In the genomic region with DNA sequence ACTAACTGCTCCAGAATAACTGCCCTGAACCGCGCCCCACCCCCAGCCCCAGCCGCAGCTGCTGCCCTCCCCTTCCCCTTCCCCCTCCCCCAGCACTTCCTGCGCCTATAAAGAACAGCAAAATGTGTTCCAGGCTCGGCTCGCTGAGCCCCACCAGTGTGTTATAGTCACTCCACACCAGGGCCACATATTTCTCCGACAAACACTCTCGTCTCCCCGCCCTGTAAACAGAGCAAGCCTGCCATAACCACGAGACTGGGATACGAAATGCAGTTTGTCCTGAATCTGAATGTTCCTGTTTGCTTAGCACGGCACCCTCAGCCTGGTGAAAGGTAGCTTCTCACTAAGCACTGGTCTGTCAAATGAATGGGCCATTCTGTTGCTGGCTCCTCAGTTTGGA, we compare ENCODE assay signal across 8 mouse cellular contexts. TPM values are rescaled to one million over a fixed set of nuclear protein-coding genes. Genes with fewer than 3 reads are reported as not detected.
DNase-seq lines count a peak whose midpoint lies in the region; ATAC-seq and TF ChIP-seq lines count a peak whose summit lies in the region.

No protein-coding gene starts in this region.

- no peaks in the 10 kb centered on the region for H3K27me3 ChIP-seq in MEL (ENCODE audit: control insufficient read depth in 1 of 2, insufficient read depth in 2 of 2, low read length in 2 of 2)
- no peaks in the 10 kb centered on the region for H3K27me3 ChIP-seq in embryonic facial prominence, embryonic 13.5 days
- no peaks in the 10 kb centered on the region for H3K27me3 ChIP-seq in hindbrain, embryonic 10.5 days (ENCODE audit: insufficient read depth, poor library complexity, severe bottlenecking)
- H3K27me3 ChIP-seq in liver, embryonic 13.5 days, result no peaks in the 10 kb centered on the region
- no peaks in the 10 kb centered on the region for H3K27me3 ChIP-seq in neural tube, embryonic 12.5 days (replicated peaks)

- no peaks in the 10 kb centered on the region for H3K79me2 ChIP-seq in MEL (ENCODE audit: control insufficient read depth, insufficient read depth, low read length, poor library complexity)

- ATAC-seq in embryonic facial prominence, embryonic 13.5 days (ENCODE audit: insufficient number of reproducible peaks, insufficient read depth, low FRiP score, low TSS enrichment, low read depth), result no peak
- peak; percentile 35 for ATAC-seq in liver, embryonic 13.5 days (ENCODE audit: low read depth)
- ATAC-seq in neural tube, embryonic 12.5 days (ENCODE audit: low FRiP score, low read depth), result no peak

- H3K4me2 ChIP-seq in embryonic facial prominence, embryonic 13.5 days, result peak overlapping the region; percentile 58
- peak overlapping the region; percentile 62 for H3K4me2 ChIP-seq in liver, embryonic 13.5 days
- peak overlapping the region; percentile 50 for H3K4me2 ChIP-seq in neural tube, embryonic 12.5 days (replicated peaks)

- no peak for TF ChIP-seq CTCF in MEL (IDR thresholded peaks at IDR 0.05 in 2 of 3, conservative IDR thresholded peaks at IDR 0.05 in 1 of 3; ENCODE audit: control insufficient read depth in 1 of 3, insufficient read depth in 1 of 3, low read depth in 2 of 3, low read length in 3 of 3, poor library complexity in 1 of 3, severe bottlenecking in 1 of 3)

- peak overlapping the region; percentile 48 for H3K9ac ChIP-seq in MEL (ENCODE audit: control insufficient read depth, low read depth, low read length, poor library complexity, severe bottlenecking)
- H3K9ac ChIP-seq in embryonic facial prominence, embryonic 13.5 days, result 0 out of 2 replicates have a peak overlapping the region, but pooled peaks have one; percentile 53
- peak overlapping the region; percentile 63 for H3K9ac ChIP-seq in liver, embryonic 13.5 days
- no peak overlapping the region for H3K9ac ChIP-seq in neural tube, embryonic 12.5 days

- 2% methylated on average over 12 of the region's 12 CpGs for WGBS in embryonic facial prominence, embryonic 13.5 days
- 10% methylated on average over 12 of the region's 12 CpGs for WGBS in hindbrain, embryonic 10.5 days
- WGBS in liver, embryonic 13.5 days (ENCODE audit: insufficient replicate concordance), result 2% methylated on average over 12 of the region's 12 CpGs
- WGBS in neural tube, embryonic 12.5 days, result 3% methylated on average over 12 of the region's 12 CpGs

- no peak for TF ChIP-seq RAD21 in MEL (IDR thresholded peaks at IDR 0.05; ENCODE audit: low read depth, low read length)

- H3K27ac ChIP-seq in MEL (ENCODE audit: control insufficient read depth, low read depth, low read length), result peak overlapping the region; percentile 7; the same call in 1 of the 2 replicates
- peak overlapping the region; percentile 84 for H3K27ac ChIP-seq in embryonic facial prominence, embryonic 13.5 days
- peak overlapping the region; percentile 87 for H3K27ac ChIP-seq in hindbrain, embryonic 10.5 days
- peak overlapping the region; percentile 66 for H3K27ac ChIP-seq in liver, embryonic 13.5 days
- H3K27ac ChIP-seq in neural tube, embryonic 12.5 days, result 0 out of 2 replicates have a peak overlapping the region, but pooled peaks have one; percentile 59

- H3K4me3 ChIP-seq in MEL (ENCODE audit: control insufficient read depth in 1 of 2, insufficient read depth in 1 of 2, low read depth in 2 of 2, low read length in 2 of 2), result peak overlapping the region; percentile 44 to 60
- H3K4me3 ChIP-seq in embryonic facial prominence, embryonic 13.5 days, result peak overlapping the region; percentile 27
- H3K4me3 ChIP-seq in hindbrain, embryonic 10.5 days, result peak overlapping the region; percentile 41
- H3K4me3 ChIP-seq in liver, embryonic 13.5 days (replicated peaks), result peak overlapping the region; percentile 43
- H3K4me3 ChIP-seq in neural tube, embryonic 12.5 days, result no peak overlapping the region

- peak; percentile 49 to 53 for DNase-seq in layer of hippocampus, postnatal 14 days (ENCODE audit: low spot score in 2 of 2)
- DNase-seq in layer of hippocampus, postnatal 10 days (ENCODE audit: low spot score in 2 of 2), result no peak
- DNase-seq in MEL (ENCODE audit: low read depth, low spot score), result peak; percentile 24
- DNase-seq in hindbrain, embryonic 10.5 days (ENCODE audit: low spot score), result peak; percentile 57
- no peak for DNase-seq in liver, embryonic 13.5 days
- no peak for DNase-seq in c-Kit-positive CD71-positive TER-119-positive erythroid progenitor cells, embryonic 14.5 days (ENCODE audit: low spot score)

- no peaks in the 10 kb centered on the region; a peak in 1 of 4 replicates for H3K4me1 ChIP-seq in MEL (ENCODE audit: control insufficient read depth in 1 of 2, insufficient read depth in 2 of 2, low read length in 2 of 2)
- H3K4me1 ChIP-seq in embryonic facial prominence, embryonic 13.5 days, result peaks cover 17% of the 10 kb centered on the region
- peaks cover 42% of the 10 kb centered on the region for H3K4me1 ChIP-seq in hindbrain, embryonic 10.5 days (replicated peaks)
- peaks cover 37% of the 10 kb centered on the region for H3K4me1 ChIP-seq in liver, embryonic 13.5 days (replicated peaks)
- peaks cover 24% of the 10 kb centered on the region for H3K4me1 ChIP-seq in neural tube, embryonic 12.5 days

- TF ChIP-seq EP300 in MEL (IDR thresholded peaks at IDR 0.05; ENCODE audit: low read depth in 1 of 2, low read length in 2 of 2), result no peak

- no peak for TF ChIP-seq POLR2A in MEL (IDR thresholded peaks at IDR 0.05; ENCODE audit: control insufficient read depth in 1 of 2, insufficient read depth in 1 of 2, low read depth in 1 of 2, low read length in 2 of 2, poor library complexity in 1 of 2)

- H3K36me3 ChIP-seq in MEL (ENCODE audit: control insufficient read depth in 1 of 2, insufficient read depth in 2 of 2, low read length in 2 of 2), result no peaks in the 10 kb centered on the region; a peak in 1 of 4 replicates
- no peaks in the 10 kb centered on the region for H3K36me3 ChIP-seq in embryonic facial prominence, embryonic 13.5 days
- peaks cover 3% of the 10 kb centered on the region; the same call in 1 of the 2 replicates for H3K36me3 ChIP-seq in hindbrain, embryonic 10.5 days
- H3K36me3 ChIP-seq in liver, embryonic 13.5 days, result no peaks in the 10 kb centered on the region
- no peaks in the 10 kb centered on the region for H3K36me3 ChIP-seq in neural tube, embryonic 12.5 days

- no peaks in the 10 kb centered on the region for H3K9me3 ChIP-seq in MEL (replicated peaks; ENCODE audit: insufficient read depth, low read length)
- no peaks in the 10 kb centered on the region for H3K9me3 ChIP-seq in embryonic facial prominence, embryonic 13.5 days
- no peaks in the 10 kb centered on the region for H3K9me3 ChIP-seq in hindbrain, embryonic 10.5 days
- H3K9me3 ChIP-seq in liver, embryonic 13.5 days (replicated peaks), result no peaks in the 10 kb centered on the region
- H3K9me3 ChIP-seq in neural tube, embryonic 12.5 days, result no peaks in the 10 kb centered on the region

RNA-seq across cellular contexts. Expression of gene Gm42372, which starts 2.5 kb away (rescaled TPM):
- 10 to 100 TPM; 46.2 to 49.3 TPM for total RNA-seq in layer of hippocampus, postnatal 14 days (2021)
- 10 to 100 TPM; 42.9 to 44.8 TPM for total RNA-seq in layer of hippocampus, postnatal 10 days (2021)
- total RNA-seq in MEL (2012; rRNA removed), result not detected in 2 replicates
- polyA plus RNA-seq in MEL (2012; ENCODE audit: insufficient read depth in 1 of 2, insufficient read length in 2 of 2, low read depth in 1 of 2, low replicate concordance in 2 of 2, missing spikeins in 1 of 2), result under 1 TPM in 1 of 2 experiments, not detected in 1; 0.42 TPM
- 0.18 and 0.25 TPM in 2 replicates for polyA plus RNA-seq in embryonic facial prominence, embryonic 13.5 days (2015; fragmentation: Nextera tagmentation; extraction: Ambion mirVana)
- 0.91 and 0.93 TPM in 2 replicates for polyA plus RNA-seq in hindbrain, embryonic 10.5 days (2016; fragmentation: Nextera tagmentation; extraction: Ambion mirVana)
- 0.07 and 0.09 TPM in 2 replicates for polyA plus RNA-seq in liver, embryonic 13.5 days (2015; fragmentation: Nextera tagmentation; extraction: Ambion mirVana)
- polyA plus RNA-seq in neural tube, embryonic 12.5 days (2016; fragmentation: Nextera tagmentation; extraction: Ambion mirVana), result 1.5 and 2.0 TPM in 2 replicates

RNA-seq across cellular contexts. Expression of gene Ccdc8, which starts 12.2 kb away (rescaled TPM):
- total RNA-seq in layer of hippocampus, postnatal 14 days (2021), result 1 to 10 TPM; 3.0 to 3.1 TPM
- 1 to 10 TPM; 3.7 to 4.4 TPM for total RNA-seq in layer of hippocampus, postnatal 10 days (2021)
- not detected in 2 replicates for total RNA-seq in MEL (2012; rRNA removed)
- polyA plus RNA-seq in MEL (2012; ENCODE audit: insufficient read depth in 1 of 2, insufficient read length in 2 of 2, low read depth in 1 of 2, low replicate concordance in 2 of 2, missing spikeins in 1 of 2), result under 1 TPM in 1 of 2 experiments, not detected in 1; 0.11 TPM
- polyA plus RNA-seq in embryonic facial prominence, embryonic 13.5 days (2015; fragmentation: Nextera tagmentation; extraction: Ambion mirVana), result 20.7 and 22.1 TPM in 2 replicates
- polyA plus RNA-seq in hindbrain, embryonic 10.5 days (2016; fragmentation: Nextera tagmentation; extraction: Ambion mirVana), result 7.3 and 13.5 TPM in 2 replicates
- 2.8 and 3.6 TPM in 2 replicates for polyA plus RNA-seq in liver, embryonic 13.5 days (2015; fragmentation: Nextera tagmentation; extraction: Ambion mirVana)
- polyA plus RNA-seq in neural tube, embryonic 12.5 days (2016; fragmentation: Nextera tagmentation; extraction: Ambion mirVana), result 7.9 and 15.3 TPM in 2 replicates

RNA-seq across cellular contexts. Expression of gene Pnmal1, which starts 20.9 kb away (rescaled TPM):
- 10 to 100 TPM; 72.5 to 74.5 TPM for total RNA-seq in layer of hippocampus, postnatal 14 days (2021)
- 10 to 100 TPM; 59.8 to 62.2 TPM for total RNA-seq in layer of hippocampus, postnatal 10 days (2021)
- 0.19 and 0.23 TPM in 2 replicates for total RNA-seq in MEL (2012; rRNA removed)
- under 1 TPM in 1 of 2 experiments, not detected in 1; 0.53 TPM for polyA plus RNA-seq in MEL (2012; ENCODE audit: insufficient read depth in 1 of 2, insufficient read length in 2 of 2, low read depth in 1 of 2, low replicate concordance in 2 of 2, missing spikeins in 1 of 2)
- 1.2 and 1.7 TPM in 2 replicates for polyA plus RNA-seq in embryonic facial prominence, embryonic 13.5 days (2015; fragmentation: Nextera tagmentation; extraction: Ambion mirVana)
- 5.8 and 12.7 TPM in 2 replicates for polyA plus RNA-seq in hindbrain, embryonic 10.5 days (2016; fragmentation: Nextera tagmentation; extraction: Ambion mirVana)
- 0.07 and 0.10 TPM in 2 replicates for polyA plus RNA-seq in liver, embryonic 13.5 days (2015; fragmentation: Nextera tagmentation; extraction: Ambion mirVana)
- 25.6 and 26.2 TPM in 2 replicates for polyA plus RNA-seq in neural tube, embryonic 12.5 days (2016; fragmentation: Nextera tagmentation; extraction: Ambion mirVana)

RNA-seq across cellular contexts. Expression of gene Pnmal2, which starts 35.9 kb away (rescaled TPM):
- total RNA-seq in layer of hippocampus, postnatal 14 days (2021), result 100 to 1,000 TPM; 240 to 246 TPM
- 100 to 1,000 TPM; 229 to 232 TPM for total RNA-seq in layer of hippocampus, postnatal 10 days (2021)
- total RNA-seq in MEL (2012; rRNA removed), result not detected in 2 replicates
- under 1 TPM in 1 of 2 experiments, not detected in 1; 0.07 TPM for polyA plus RNA-seq in MEL (2012; ENCODE audit: insufficient read depth in 1 of 2, insufficient read length in 2 of 2, low read depth in 1 of 2, low replicate concordance in 2 of 2, missing spikeins in 1 of 2)
- polyA plus RNA-seq in embryonic facial prominence, embryonic 13.5 days (2015; fragmentation: Nextera tagmentation; extraction: Ambion mirVana), result 10.5 and 10.9 TPM in 2 replicates
- 4.0 and 12.2 TPM in 2 replicates for polyA plus RNA-seq in hindbrain, embryonic 10.5 days (2016; fragmentation: Nextera tagmentation; extraction: Ambion mirVana)
- 0.34 and 0.61 TPM in 2 replicates for polyA plus RNA-seq in liver, embryonic 13.5 days (2015; fragmentation: Nextera tagmentation; extraction: Ambion mirVana)
- 40.2 and 47.5 TPM in 2 replicates for polyA plus RNA-seq in neural tube, embryonic 12.5 days (2016; fragmentation: Nextera tagmentation; extraction: Ambion mirVana)

RNA-seq across cellular contexts. Expression of gene Ppp5c, which starts 47.4 kb away (rescaled TPM):
- 100 to 1,000 TPM; 149 to 163 TPM for total RNA-seq in layer of hippocampus, postnatal 14 days (2021)
- total RNA-seq in layer of hippocampus, postnatal 10 days (2021), result 100 to 1,000 TPM; 142 to 148 TPM
- 94.2 and 101 TPM in 2 replicates for total RNA-seq in MEL (2012; rRNA removed)
- polyA plus RNA-seq in MEL (2012; ENCODE audit: insufficient read depth in 1 of 2, insufficient read length in 2 of 2, low read depth in 1 of 2, low replicate concordance in 2 of 2, missing spikeins in 1 of 2), result 100 to 1,000 TPM; 178 to 249 TPM
- polyA plus RNA-seq in embryonic facial prominence, embryonic 13.5 days (2015; fragmentation: Nextera tagmentation; extraction: Ambion mirVana), result 109 and 112 TPM in 2 replicates
- 126 and 136 TPM in 2 replicates for polyA plus RNA-seq in hindbrain, embryonic 10.5 days (2016; fragmentation: Nextera tagmentation; extraction: Ambion mirVana)
- 54.0 and 61.1 TPM in 2 replicates for polyA plus RNA-seq in liver, embryonic 13.5 days (2015; fragmentation: Nextera tagmentation; extraction: Ambion mirVana)
- polyA plus RNA-seq in neural tube, embryonic 12.5 days (2016; fragmentation: Nextera tagmentation; extraction: Ambion mirVana), result 112 and 113 TPM in 2 replicates

Comparison
In these comparisons a context has a peak if more than half of its experiments do, and no peak if none do; other contexts are left out.
1. DNase-seq: peak in layer of hippocampus, postnatal 14 days (2 of 2), MEL (single experiment) and hindbrain, embryonic 10.5 days (single experiment); none in layer of hippocampus, postnatal 10 days (0 of 2), liver, embryonic 13.5 days (single experiment) and c-Kit-positive CD71-positive TER-119-positive erythroid progenitor cells, embryonic 14.5 days (single experiment).
2. H3K27ac ChIP-seq: peak in every context shown above with its lines; median percentile 87 in hindbrain, embryonic 10.5 days; 84 in embryonic facial prominence, embryonic 13.5 days; 66 in liver, embryonic 13.5 days; 59 in neural tube, embryonic 12.5 days; 7 in MEL.
3. Peak in every context shown above with its lines, with median percentiles within 50 percentile points of each other: H3K4me2 ChIP-seq.